Mouse (Mus musculus) E14TG2a.4 (cell line): ENCODE results near the gene Tmem182.

Experiments used
- CTCF ChIP-seq: conservative IDR thresholded peaks from 2 replicates; pipeline ENCODE4 v1.5.1; 2014; ENCODE audit warnings: low read length
- NANOG ChIP-seq: IDR thresholded peaks from 2 replicates; pipeline ENCODE4 v1.6.1; 2014; ENCODE audit warnings: borderline replicate concordance, low read length, mixed read lengths

DNA sequence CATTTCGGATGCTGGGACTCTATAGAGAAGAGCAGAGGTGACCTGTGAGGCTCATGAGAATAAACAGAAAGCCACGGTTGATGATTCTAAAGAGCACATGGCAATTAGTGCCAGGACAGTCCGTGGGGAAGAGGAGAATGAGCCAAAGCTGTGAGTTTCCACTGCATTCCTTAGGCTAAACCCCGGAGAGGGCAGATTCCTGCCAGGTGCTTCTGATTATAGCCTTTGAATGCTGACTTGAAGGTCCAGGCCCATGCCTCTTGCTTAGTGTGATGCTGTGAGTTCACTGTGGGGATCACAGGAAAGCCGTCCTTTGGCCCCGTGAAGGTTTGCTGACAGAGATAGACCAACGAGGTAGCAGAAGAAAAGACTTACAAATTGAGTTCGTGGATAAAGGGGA, 19.5 kb downstream of the Tmem182 start:
- no peak for TF ChIP-seq CTCF
- TF ChIP-seq NANOG = no peak
